Comparison of ENCODE assay signal across 8 mouse cellular contexts in genomic region chr11:19018489-19019203, GRCm38 (mm10). TPM values are rescaled to one million over a fixed set of nuclear protein-coding genes. Genes with fewer than 3 reads are reported as not detected.
DNase-seq lines count a peak whose midpoint lies in the region; ATAC-seq lines count a peak whose summit lies in the region.

Gene Meis1 (minus strand): TSS chr11:19018985.

- peak; percentile 89 for DNase-seq in R1 (ENCODE audit: low read depth, low spot score)
- DNase-seq in cerebellum, postnatal 25 days = peak; percentile 94 to 95
- DNase-seq in gastrocnemius, adult 18-20 months (ENCODE audit: low spot score) = peak; percentile 90
- peak; percentile 68 to 76 for DNase-seq in left cerebral cortex, adult 18-20 months (ENCODE audit: low spot score in 2 of 2)
- DNase-seq in lung, postnatal 4 days = peak; percentile 90 to 95
- DNase-seq in right cerebral cortex, adult 18-20 months = peak; percentile 87
- DNase-seq in urinary bladder, adult 2 months (ENCODE audit: low spot score) = peak; percentile 87

- H3K27me3 ChIP-seq in hindbrain, embryonic 15.5 days = no peaks in the 10 kb centered on the region

- H3K9ac ChIP-seq in hindbrain, embryonic 15.5 days = peak within 1 kb of the TSS; percentile 98

- ATAC-seq in hindbrain, embryonic 15.5 days (ENCODE audit: low FRiP score, low read depth) = peak; percentile 94

- no peaks in the 10 kb centered on the region for H3K36me3 ChIP-seq in hindbrain, embryonic 15.5 days

- 0% methylated on average over 29 of the region's 29 CpGs for WGBS in hindbrain, embryonic 15.5 days

- H3K9me3 ChIP-seq in hindbrain, embryonic 15.5 days = no peaks in the 10 kb centered on the region

- H3K4me3 ChIP-seq in hindbrain, embryonic 15.5 days = peak within 1 kb of the TSS; percentile 89

- H3K4me1 ChIP-seq in hindbrain, embryonic 15.5 days (replicated peaks) = peaks cover 18% of the 10 kb centered on the region

- peak within 1 kb of the TSS; percentile 95 for H3K4me2 ChIP-seq in hindbrain, embryonic 15.5 days

- H3K27ac ChIP-seq in hindbrain, embryonic 15.5 days (replicated peaks) = peak within 1 kb of the TSS; percentile 100

RNA-seq across cellular contexts. Expression of gene Meis1, which starts in this region (rescaled TPM):
- 1 to 10 TPM; 3.6 to 4.0 TPM for total RNA-seq in gastrocnemius, adult 18-20 months (2021)
- 159 and 178 TPM in 2 replicates for polyA plus RNA-seq in hindbrain, embryonic 15.5 days (2015; fragmentation: Nextera tagmentation; extraction: Ambion mirVana)
- total RNA-seq in left cerebral cortex, adult 18-20 months (2021) = 1 to 10 TPM; 5.2 to 7.9 TPM
- polyA plus RNA-seq in urinary bladder, adult 2 months (2012; rRNA removed) = 127 and 134 TPM in 2 replicates

Comparison
In these comparisons a context has a peak if more than half of its experiments do, and no peak if none do; other contexts are left out.
1. Peak in every context shown above with its lines: DNase-seq, ATAC-seq, H3K4me3 ChIP-seq and H3K27ac ChIP-seq.